Mouse (Mus musculus): Measurements from ENCODE around the gene Mapk9.
"Not testable (repeated sequence)": the region's sequence is repeated elsewhere in the genome, so short reads cannot be mapped to it uniquely, and the experiment has no call there.

Mapk9 gene

DNA sequence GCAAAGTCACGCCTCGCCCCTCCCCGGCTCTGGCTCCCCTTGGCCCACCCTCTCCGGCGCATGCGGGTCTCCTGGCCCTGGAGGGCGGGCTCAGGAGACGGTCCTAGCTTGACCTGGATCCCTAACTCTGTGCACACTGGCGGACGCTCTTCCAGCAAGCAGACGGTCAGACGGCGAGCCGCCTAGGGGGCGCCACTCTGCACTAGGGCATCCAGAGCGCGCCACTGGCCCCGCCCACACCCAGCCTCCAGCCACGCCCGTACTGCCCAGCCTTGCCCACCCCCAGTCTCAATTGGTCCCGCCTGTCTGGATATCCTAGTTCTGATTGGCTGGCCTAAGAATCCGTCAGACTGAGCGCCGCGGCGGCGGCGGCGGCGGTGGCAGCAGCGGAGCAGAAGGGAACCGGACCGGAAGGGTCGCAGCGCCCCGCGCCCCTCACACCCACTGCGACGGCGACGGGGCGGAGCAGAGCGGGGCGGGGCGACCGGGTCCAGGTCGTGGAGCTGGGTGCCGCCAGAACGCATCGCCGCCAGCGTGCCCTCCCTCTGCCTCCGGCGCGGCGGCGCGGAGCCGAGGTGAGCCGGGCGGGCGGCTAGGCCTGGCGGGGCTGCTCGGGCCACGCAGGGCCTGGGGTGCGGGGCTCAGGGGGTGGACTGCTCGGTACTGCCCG lies at the start of gene Mapk9:
Mapk9 (plus strand) TSS at position 351 of the 670 bp plus-strand sequence.
- peak; percentile 98 for DNase-seq (ENCODE audit: low spot score)

DNA sequence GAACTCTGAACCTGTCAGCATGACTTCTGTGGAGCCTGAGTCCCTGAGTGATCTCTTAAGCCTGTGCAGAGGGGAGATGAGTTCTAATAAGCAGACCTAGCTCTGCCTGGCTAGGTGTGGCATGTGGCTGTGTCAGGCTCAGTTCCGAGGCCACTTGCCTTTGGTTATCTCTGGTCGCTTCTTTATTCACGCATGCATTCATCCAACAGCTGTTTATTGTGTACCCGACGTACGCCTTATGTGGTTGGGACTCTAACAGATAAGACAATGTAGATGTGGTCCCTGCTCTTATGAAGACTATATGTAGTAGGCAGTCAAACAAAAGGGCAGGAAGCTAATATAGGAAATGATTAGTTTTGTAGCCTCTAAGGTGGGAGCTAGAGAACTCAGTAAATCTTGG lies 47.6 kb upstream of the Mapk9 start:
- no peak for DNase-seq (ENCODE audit: low spot score)

DNA sequence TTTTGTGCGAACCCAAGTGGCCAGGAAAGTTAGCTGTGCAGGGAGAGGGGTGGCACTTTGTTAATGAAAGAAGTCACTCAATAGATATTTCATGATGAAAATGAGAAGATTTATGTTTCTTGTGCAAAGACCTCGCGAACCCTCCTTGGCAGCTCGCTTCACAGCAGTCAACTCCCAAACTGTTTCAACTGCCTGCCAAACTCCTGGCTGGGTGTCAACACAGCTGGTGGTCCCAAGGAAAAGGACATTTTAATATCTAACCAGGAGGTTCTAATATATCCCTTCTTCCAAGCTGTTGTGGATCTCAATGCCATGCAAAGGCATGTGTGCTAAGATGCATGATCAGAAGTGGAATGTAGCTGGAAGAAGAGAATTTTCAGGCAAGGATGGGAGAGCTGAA lies 45.0 kb upstream of the Mapk9 start:
- no peak for DNase-seq (ENCODE audit: low spot score)

DNA sequence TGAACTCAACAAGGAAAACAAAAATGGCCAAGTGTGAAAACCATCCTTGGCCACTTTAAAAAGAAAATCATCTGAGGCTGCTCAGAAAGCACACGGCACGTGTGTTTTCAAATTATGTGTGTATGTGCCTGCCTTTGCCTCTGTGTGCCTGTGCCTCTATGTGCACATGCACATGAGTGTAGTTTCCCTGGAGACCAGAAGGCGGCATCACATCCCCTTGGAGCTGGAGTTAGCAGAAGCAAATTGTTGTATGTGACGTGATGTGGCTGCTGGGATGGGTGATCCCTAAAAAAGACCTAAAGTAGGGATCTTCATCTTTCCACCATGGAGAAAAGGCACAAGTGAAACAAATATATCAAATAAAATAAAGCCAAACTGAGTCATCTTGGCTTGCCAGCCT lies 42.8 kb upstream of the Mapk9 start:
- DNase-seq (ENCODE audit: low spot score) = no peak

DNA sequence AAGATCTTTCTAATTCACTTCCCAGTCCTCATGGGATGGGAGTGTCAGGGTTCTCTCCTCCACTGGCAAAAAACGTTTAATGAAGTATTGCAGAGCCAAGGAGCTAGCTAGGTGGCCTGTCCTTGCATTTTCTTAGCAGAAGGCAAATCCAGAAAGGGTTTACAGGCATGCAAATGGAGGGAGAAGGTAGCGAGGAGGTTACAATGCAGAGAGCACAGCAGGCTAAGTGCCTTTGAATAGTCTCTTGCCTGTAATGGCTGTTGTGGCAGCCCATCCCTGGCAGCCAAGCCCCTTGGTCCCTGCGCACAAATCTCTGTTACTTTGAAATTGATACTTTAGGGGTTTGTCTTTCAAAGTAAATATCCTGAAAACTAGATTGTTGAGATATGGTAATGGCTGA lies 40.3 kb upstream of the Mapk9 start:
- no peak for DNase-seq (ENCODE audit: low spot score)

DNA sequence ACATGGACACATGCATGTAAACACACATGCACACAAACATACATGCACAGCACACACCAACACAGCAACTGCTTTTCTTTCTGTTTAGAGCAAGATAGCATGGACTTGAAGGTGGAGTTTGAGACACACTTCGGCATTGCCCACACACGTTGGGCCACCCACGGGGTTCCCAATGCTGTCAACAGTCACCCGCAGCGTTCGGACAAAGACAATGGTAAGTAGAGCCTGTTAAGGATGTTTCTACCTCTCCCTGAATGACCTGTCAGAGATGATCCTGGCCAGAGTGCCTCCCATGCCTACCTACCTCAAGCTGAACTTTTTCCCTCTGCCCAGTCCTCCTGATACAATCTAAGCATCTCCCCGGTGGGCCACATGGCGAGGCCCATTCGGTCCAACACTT lies 37.6 kb upstream of the Mapk9 start:
- DNase-seq (ENCODE audit: low spot score) = no peak

DNA sequence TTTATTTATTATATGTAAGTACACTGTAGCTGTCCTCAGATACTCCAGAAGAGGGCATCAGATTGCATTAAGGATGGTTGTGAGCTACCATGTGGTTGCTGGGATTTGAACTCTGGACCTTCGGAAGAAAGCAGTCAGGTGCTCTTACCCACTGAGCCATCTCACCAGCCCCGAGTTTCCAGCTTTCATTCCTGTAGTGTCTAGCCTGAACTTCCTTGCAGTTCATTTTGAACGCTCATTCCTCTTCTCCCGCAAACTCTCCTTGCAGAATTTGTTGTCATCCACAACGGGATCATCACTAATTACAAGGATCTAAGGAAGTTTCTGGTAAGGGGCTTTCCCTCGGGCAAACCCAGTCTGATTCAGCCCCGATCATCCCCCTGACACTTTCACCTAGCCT lies 35.9 kb upstream of the Mapk9 start:
- DNase-seq (ENCODE audit: low spot score) = not testable (repeated sequence)

DNA sequence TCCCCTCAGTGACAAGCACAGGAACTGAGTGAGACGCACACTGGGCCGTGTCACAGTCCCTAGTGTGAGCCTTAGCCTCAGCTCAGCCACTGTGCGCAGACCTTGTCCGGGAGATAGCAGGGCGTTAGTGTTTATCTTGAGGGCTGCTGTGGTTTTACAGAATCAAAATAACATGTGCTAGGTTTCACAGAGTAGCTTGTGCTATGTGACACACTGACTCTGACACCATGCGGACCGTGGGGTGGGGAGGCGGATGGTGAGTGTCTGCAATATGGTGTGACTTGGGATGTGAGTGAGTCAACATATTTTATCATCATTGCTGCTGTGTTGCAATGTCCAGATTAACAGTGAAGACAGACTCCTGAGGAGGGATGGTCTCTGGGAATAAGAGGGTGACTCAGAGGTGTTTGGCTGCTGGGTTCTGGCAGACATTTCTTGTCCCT lies 35.4 kb upstream of the Mapk9 start:
- no peak for DNase-seq (ENCODE audit: low spot score)

DNA sequence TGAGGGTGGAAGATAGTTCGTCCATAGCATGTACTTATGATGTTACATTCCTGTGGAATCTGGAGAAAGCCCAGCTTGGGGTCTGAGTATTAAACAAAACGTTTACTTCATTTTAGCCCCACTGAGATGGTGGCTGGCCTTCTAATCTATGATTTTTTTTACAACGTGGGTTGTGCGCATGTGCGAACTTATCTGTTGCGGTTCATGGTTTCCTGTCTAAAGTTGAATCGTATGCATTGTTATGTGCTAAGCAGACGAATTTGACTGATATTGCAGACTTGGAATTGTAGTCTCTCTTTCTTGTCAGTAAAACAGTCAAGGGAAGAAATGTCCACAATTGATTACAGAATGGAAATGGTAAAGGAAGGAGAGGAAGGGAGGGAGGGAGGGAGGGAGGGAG lies 34.7 kb upstream of the Mapk9 start:
- DNase-seq (ENCODE audit: low spot score) = no peak

DNA sequence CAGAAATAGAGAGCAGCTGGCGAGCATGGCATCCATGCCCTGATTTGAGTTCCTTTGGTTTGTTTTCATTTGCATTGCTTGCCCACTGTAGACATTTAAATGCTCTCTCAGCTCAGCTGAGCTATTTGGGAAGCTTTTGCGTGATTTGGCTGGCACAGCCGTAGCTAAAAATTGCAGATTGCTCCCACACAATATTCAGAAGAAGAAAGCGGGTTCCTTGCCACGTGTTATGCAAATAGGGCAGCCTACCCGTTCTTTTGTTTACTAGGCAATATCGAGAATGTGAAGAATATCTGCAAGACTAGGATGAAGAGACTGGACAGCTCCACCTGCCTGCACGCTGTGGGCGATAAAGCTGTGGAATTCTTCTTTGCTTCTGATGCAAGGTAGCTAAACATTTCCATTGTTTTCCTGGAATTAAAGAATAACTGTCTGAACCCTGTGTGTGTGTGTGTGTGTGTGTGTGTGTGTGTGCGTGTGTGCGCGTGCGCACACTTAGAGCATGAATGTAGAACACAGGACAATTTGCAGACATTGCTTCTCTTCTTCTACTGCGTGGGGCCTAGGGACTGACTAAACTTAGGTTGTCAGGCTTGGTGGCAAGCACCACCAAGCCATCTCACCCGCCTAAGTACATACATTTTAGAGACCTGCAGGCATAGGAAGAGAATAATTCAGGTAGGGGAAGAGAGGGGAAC lies 27.5 kb upstream of the Mapk9 start:
- DNase-seq (ENCODE audit: low spot score) = no peak

DNA sequence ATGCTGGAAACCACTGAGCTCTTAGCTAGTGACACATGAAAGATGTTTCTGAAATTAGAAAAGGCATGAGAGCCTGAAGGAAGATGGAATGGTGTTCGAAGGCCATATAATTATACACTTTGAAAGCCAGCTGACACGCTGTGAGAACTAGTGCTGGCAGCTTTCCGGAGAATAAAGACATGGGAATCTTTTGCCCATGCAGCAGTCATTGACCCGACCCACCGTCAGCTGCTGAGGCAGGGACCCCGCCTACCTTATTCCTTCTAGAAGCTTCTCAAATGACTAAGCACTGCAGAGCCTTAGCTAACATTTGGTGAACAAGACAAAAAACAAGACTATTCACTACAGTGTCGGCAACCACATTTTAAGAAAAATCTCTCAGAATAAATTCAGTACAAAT lies 26.9 kb upstream of the Mapk9 start:
- no peak for DNase-seq (ENCODE audit: low spot score)

DNA sequence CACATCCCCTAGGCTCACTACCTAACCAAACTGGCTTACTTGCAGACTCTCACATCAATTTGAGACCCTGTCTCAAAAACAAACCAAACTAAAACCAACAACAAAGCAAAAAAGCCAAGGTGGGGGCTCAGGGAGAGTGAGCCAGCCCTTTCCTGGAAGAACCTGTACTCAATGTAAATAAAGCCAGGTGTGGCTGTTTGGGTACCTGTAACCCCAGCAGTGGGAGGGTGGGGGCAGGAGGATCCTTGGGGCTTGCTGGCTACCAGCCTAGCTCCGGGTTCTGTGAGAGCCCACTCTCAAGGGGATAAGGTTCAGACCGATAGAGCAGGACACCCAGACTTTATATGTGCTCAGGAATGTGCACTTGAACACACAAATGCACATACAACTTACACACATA lies 25.6 kb upstream of the Mapk9 start:
- DNase-seq (ENCODE audit: low spot score) = no peak

DNA sequence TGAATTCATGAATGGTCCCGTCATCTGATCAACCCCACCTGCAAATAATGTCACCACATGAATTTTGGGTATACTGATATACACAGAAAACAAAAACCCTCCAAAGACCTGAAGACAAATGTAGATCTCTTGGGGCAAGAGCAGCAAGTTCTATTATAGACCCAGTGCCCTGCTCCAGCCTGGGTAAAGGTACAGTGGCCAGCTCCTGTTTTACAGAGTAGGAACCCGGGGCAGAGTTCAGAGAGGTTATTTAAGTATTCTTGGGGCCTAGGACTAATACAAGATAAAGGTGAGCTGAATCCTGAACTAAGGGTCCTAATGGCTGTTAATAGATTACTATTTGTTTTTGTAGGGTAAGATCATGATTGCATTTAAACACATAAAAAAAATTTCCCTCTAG lies 25.0 kb upstream of the Mapk9 start:
- no peak for DNase-seq (ENCODE audit: low spot score)

DNA sequence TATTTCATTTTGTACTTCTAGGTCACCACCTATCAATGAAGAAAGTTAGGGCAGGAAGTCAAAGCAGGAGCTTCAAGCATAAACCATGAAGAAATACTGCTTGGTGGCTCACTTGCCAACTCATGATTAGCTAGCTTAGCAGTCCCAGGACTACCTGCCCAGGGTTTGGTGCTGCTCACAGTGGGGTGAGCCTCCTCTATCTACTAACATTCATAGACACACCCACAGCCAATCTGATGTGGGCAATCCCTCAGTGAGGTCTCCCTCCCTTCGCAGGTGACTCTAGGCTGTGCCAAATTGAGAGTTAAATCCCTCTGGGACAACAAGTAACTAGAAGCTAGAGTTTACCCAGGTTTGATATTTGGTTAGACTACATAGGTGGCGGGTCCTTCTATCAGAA lies 24.2 kb upstream of the Mapk9 start:
- DNase-seq (ENCODE audit: low spot score) = no peak

DNA sequence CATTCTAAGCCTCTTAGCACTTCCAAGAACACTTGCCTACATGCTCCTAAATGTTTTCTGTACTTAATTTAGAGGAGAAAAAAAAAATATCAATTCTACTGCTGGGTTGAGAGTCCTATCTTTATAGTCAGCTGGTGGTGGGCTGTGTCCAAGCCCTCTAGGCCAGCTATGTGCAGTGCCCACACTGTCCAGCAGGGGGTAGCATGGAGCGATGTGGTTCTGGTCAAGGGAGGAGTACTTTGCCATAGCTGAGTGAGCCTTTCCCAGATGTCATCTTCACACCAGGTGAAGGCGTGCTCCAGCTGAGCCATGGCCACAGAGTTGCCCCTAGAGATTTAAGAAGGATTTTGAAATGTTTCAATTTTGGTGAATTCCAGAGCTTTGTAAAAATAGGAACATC lies 21.7 kb upstream of the Mapk9 start:
- DNase-seq (ENCODE audit: low spot score) = peak; percentile 77

DNA sequence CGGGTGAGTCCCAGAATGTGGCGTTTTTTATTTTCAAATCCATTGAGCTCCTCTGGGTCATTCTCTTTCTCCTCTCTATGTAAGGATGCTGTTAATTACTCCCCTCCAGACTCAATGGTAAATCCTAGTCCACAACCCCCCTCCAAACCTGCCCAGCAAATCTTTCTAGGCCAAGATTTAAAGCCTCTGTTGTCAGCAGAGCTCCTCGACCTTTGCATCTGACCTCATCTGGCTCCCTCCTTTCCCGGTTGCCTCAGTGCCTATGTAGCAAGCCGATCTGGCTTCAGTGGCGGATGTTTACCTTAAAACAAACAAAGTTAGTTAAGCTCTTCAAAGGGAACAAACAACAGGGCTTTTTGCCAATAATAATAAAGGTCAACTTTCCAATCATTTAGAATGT lies 19.3 kb upstream of the Mapk9 start:
- DNase-seq (ENCODE audit: low spot score) = peak; percentile 52

DNA sequence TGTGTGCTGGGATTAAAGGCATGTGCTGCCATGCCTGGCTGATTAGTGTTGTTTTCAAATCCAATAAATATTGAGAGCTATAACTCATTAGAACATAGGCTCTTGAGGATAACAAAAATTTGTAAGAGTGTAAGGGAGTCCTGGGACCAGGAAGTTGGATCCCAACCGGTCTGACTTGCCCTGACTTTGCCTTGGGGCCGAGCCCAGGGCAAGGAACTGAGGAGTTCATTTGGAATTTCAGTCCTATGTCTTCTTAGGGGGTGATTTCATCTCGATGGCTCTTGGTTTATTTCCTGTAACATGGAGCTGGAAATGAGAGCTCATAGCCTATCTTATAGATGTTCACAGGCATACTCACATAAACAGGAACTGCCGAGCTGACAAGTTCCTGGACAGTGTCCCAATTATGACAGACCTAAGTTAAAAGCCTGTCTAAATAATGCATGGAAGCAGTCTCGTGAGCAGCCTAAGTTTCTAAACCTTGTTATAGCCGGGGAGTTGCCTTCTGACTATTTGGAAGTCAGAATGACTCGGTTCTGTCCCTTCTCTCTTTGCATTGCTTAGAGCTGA lies 17.3 kb upstream of the Mapk9 start:
- DNase-seq (ENCODE audit: low spot score) = no peak

DNA sequence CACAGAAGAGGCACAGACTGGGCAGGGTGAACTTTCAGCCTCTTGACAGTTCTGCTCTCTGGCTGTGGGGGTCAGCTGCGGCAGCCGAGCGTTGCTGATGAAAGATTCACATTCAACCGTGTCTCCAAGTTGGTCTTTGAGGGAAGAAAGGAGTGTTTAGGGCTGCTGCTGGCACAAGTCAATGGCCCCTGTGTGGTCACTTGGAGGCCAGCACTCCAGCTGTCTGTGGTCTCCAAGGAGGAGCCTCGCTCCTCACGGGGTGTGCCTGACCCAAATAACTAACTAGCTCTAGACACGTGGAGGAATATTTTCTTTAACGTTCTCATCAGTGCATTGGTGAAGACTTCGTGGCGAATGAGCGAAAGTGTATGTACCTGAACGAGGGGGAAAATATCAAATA lies 14.6 kb upstream of the Mapk9 start:
- no peak for DNase-seq (ENCODE audit: low spot score)

DNA sequence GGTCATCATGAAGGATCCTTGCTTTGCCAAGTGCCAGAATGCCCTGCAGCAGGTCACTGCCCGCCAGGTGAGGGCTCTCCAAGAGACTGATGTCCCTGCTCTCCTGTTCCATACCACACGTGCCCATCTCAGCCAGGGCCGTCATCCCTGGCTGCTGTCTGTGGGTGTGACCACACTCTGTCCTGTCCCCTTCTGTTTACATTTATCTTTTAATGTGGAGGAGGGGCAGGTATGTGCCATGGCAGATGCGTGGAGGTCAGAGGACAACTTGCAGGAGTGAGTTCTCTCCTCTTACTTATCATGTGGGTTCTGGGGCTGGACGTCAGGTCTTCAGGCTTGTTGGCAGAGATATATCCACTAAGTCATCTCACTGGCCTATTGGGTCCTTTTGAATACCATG lies 13.6 kb upstream of the Mapk9 start:
- no peak for DNase-seq (ENCODE audit: low spot score)

DNA sequence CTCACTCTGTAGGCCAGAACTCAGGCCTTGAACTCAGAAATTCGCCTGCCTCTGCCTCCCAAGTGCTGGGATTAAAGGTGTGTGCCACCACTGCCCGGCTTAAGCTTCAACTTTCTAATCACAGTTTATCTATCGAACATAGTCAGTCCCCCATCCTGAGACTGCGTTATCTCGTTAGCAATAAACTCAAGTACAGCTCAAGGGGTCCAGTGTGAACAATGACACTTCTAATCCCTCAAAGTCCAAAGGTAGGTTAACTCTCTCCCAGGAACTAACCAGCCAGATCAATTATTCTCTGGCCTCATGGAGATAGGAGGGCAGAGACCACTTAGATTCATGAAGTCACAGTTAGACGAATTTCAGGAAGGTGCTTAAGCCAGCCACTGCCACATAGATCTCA lies 12.3 kb upstream of the Mapk9 start:
- DNase-seq (ENCODE audit: low spot score) = no peak

DNA sequence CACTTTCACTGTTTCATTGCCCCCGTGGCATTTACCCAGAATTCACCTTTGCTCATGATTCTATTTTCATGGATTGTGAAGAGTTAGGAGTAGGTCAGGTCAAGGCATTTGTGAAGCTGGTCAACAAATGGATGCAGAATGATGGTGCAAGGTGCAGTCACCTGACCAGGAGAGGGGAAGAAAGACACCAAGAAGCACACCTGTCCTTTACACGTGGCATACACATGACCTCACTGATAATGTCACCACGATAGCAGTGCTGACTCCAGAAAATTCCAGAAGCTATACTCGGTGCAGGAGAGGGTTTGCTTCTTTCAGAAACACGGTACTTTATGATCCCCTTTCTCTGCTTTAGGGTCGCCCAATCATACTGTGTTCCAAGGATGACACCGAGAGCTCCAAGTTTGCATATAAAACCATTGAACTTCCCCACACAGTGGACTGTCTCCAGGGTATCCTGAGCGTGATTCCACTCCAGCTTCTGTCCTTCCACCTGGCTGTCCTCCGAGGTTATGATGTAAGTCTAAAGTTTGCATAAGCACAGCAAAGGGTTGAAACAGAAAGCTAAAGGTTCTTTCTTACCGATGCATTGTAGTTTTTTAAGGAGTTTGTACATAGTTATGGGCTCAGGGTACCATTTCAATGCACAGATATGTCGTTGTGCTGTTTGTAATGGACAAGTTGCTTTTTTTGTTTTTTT lies 11.1 kb upstream of the Mapk9 start:
- DNase-seq (ENCODE audit: low spot score) = no peak

DNA sequence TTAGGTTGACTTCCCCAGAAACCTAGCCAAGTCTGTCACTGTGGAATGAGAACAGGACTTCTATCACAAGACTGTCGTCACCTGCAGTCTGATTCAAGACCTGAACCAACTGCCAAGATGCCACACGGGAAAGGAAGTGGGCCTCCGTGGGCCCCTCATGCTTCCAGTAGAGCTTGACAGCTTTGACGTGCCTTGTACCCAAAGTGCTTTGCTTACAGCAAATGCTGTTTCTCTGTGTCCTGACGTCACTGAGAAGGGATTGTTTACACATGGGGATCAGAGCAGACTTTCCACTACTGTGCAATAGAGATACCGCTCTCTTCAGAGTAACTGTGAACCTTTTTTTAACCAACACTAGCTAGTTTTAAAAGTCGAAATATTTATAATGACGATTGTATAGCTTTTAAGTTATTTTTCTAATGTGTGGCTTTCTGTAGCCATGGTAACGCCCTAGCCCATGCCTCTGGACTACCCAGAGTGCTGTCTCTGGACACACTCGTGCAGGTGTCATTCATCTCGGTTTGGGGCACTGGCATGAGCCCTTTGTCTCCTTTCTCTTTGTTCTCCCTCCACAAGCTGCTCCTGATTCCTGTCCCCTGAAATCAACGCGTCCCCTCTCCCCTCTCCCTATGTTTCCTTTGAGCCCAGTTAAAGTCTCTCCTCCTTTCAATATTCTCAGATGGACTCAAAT lies 8.7 kb upstream of the Mapk9 start:
- DNase-seq (ENCODE audit: low spot score) = peak; percentile 6

Data from embryo, embryonic 10.5 days (tissue).